Mouse (Mus musculus): Measurements from ENCODE around the gene Habp4.

Habp4 gene

GRCm38 (mm10) chr13:64161548-64161915 lies at the start of gene Habp4:
Habp4 (plus strand) TSS chr13:64161824.
- DNase-seq (ENCODE audit: low spot score), result peak; percentile 97

DNA sequence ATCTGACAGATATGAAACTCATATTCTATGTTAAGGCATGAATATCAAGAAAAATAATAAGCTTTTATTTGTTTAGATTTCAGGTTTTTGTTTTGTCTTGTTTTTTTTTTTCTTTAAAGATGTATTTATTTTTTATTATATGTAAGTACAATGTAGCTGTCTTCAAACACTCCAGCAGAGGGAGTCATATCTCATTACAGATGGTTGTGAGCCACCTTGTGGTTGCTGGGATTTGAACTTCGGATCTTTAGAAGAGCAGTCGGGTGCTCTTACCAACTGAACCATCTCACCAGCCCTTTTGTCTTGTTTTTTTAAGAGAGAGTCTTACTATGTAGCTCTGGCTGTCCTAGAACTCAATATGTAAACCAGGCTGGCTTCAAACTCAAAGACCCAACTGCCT lies 44.2 kb upstream of the Habp4 start:
- no peak for DNase-seq (ENCODE audit: low spot score)

- no peak for DNase-seq (ENCODE audit: low spot score)
Measured at GRCm38 (mm10) chr13:64120760-64121159, 40.9 kb upstream of the Habp4 start.

DNA sequence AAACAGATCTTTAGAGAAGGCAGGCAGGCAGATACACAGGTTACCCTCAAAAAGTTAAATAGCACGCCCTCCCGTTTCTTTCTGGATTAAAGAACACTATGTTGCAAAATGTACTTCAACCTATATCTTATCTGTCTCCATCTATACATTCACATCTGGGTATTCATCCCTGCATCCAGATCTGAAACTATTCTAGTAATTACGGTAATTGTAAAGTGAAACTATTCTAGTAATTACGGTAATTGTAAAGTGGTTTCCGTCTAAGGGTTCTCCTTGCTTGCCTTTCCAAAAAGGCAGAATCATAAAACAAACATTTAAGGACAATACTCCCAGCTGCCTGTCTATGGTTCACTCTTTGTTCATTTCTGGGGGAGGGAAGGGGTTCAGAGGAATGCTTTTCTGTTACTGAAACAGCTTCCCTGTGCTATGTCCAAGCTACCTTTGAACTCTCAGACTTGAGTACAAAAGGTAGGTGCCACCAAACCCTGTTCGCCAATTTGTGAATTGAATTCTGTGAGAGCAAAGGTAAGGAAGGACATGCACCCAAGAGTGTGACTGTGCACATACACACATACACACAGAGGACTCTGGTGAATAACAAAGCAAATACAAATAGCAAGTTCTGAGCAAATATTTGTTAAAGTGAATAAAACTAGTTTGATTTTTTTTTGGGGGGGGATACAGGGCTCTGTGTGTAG lies 38.0 kb upstream of the Habp4 start:
- no peak for DNase-seq (ENCODE audit: low spot score)

- no peak for DNase-seq (ENCODE audit: low spot score)
Measured at GRCm38 (mm10) chr13:64124886-64125285, 36.7 kb upstream of the Habp4 start.

DNA sequence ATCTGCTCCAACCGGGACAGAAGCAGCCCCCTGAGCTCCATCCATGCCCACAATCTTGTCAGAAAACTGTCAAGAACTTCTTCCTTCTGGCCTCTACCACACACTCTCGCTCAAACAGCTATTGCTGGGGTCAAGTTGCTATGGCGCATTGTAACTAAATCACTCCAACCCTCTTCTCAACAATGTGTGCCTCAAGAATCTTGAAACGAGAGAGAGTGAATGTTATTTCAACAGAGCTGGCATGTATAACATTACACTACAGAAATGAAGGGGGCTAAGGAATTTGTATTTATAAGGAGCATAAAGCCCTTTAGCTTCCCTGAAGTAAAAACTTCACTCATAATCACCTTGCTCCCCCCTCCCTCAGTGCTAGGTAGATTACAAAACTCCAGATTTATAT lies 35.3 kb upstream of the Habp4 start:
- DNase-seq (ENCODE audit: low spot score), result no peak

GRCm38 (mm10) chr13:64128858-64129615 lies 32.6 kb upstream of the Habp4 start, which contains the start of gene Slc35d2:
Slc35d2 (minus strand) TSS chr13:64129368.
- peak; percentile 62 for DNase-seq (ENCODE audit: low spot score)

GRCm38 (mm10) chr13:64129616-64130375 lies 31.8 kb upstream of the Habp4 start:
- peak; percentile 40 for DNase-seq (ENCODE audit: low spot score)

- no peak for DNase-seq (ENCODE audit: low spot score)
Measured at GRCm38 (mm10) chr13:64150121-64150520, 11.5 kb upstream of the Habp4 start.

- DNase-seq (ENCODE audit: low spot score), result peak; percentile 47
Measured at GRCm38 (mm10) chr13:64152241-64152669, 9.4 kb upstream of the Habp4 start.

- DNase-seq (ENCODE audit: low spot score), result no peak
Measured at GRCm38 (mm10) chr13:64152671-64153082, 8.9 kb upstream of the Habp4 start.

DNA sequence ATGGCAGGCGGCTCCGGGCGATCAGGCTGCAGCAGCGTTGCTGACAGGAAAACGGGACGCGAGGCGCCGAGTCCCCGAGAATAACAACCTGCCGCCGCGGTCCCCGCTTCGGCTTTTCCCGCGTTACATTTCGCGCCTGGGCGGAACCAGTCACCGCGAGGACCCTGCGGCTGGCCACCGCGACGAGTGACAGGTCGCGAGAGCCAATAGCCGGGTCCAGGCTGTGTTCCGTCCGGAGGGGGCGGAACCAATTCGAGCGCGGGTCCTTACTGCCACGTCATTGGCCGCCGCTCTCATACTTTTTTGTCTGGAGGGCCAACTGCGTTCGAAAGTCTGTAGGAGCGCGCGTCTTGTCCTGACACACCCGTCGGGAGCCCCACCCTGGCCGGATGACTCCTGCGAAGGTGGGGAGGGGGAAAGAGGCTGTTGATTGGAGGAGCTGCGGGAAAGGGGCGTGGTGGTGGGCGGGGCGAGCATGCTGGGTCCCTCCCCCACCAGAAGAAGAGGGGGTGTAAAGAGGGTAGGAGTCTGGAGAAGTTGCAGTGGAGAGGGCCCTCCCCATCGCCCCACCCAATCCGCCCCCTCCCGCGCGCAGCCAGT lies 8.4 kb upstream of the Habp4 start, which contains the start of gene Zfp367:
Gene Zfp367, minus strand, starts transcription at position 120 of the 600 bp plus-strand sequence.
- peak; percentile 96 for DNase-seq (ENCODE audit: low spot score)

GRCm38 (mm10) chr13:64153751-64154267 lies 7.8 kb upstream of the Habp4 start:
- peak; percentile 27 for DNase-seq (ENCODE audit: low spot score)

- no peak for DNase-seq (ENCODE audit: low spot score)
Measured at GRCm38 (mm10) chr13:64154651-64155050, 7.0 kb upstream of the Habp4 start.

GRCm38 (mm10) chr13:64155171-64155571 lies 6.5 kb upstream of the Habp4 start:
- DNase-seq (ENCODE audit: low spot score), result peak; percentile 16

GRCm38 (mm10) chr13:64156966-64157365 lies 4.7 kb upstream of the Habp4 start:
- no peak for DNase-seq (ENCODE audit: low spot score)

DNA sequence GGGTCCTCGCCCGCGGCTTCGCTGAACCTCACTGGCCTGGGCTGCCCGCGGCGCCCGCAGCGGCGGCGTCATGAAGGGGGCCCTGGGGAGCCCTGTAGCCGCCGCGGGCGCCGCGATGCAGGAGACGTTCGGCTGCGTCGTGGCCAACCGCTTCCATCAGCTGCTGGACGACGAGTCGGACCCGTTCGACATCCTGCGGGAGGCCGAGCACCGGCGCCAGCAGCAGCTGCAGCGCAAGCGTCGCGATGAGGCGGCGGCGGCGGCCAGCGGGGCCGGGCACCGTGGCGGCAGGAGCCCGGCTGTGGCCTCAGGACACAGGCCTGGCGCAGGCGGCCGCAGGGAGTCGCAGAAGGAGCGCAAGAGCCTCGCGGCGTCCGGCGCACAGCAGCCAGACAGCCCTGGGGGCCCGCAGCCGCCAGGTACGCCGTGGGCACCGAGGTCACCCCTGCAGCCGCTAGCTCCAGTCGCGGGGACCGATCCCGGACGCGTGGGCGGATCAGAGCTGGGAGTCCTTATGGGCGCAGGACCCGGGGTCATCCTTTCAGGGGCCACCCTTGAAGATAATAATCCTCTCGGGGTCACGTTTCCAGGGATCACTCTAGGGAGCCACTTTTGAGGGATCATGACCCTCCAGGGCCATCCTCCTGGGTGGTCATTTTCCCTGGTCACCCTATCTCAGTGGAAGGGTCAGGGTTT lies 440 bp downstream of the Habp4 start:
- DNase-seq (ENCODE audit: low spot score), result no peak

- no peak for DNase-seq (ENCODE audit: low spot score)
Measured at GRCm38 (mm10) chr13:64162626-64163025, 1.0 kb downstream of the Habp4 start.

DNA sequence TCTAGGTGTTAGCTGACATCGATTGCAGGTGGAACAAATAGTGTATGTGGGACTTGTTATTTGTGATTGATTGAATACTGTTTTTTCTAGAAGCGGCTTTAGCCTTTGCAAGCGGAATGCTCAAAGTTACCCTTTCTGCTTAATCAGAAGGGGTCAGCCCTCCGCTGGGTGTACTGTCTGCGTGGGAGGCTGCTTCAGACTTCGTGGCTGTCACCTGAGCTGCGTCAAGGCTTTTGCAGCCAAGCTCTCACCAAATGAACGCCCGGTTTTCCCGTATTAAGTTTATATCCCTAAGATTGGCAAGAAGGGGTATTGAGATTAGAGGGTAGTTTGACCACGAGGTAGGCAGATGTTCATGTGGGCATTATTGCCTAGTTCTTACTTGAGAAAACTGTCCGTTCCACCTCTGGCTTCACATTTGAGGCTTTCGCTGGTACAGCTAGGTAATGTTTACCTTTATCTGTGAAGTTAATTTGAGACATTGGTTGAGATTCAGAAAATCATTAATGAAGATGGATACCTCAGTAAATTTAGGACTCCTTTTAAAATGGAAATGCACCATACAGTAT lies 1.6 kb downstream of the Habp4 start:
- no peak for DNase-seq (ENCODE audit: low spot score)

DNA sequence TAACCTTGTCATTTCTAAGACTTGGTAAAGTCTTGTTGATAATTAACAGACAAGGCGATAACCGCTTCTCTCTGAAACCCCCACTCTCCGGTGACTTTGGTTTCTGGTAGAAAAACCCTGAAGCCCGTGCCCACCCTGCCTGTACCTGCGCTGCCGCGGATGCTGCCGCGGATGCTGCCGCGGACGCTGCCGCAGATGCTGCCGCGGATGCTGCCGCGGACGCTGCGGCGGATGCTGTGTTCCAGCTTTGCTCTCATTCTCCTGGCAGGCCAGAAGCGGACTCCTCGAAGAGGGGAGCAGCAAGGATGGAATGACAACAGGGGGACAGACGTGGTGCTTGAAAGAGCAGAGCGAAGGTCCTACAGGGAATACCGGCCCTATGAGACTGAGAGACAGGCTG lies 8.1 kb downstream of the Habp4 start:
- DNase-seq (ENCODE audit: low spot score), result no peak

DNA sequence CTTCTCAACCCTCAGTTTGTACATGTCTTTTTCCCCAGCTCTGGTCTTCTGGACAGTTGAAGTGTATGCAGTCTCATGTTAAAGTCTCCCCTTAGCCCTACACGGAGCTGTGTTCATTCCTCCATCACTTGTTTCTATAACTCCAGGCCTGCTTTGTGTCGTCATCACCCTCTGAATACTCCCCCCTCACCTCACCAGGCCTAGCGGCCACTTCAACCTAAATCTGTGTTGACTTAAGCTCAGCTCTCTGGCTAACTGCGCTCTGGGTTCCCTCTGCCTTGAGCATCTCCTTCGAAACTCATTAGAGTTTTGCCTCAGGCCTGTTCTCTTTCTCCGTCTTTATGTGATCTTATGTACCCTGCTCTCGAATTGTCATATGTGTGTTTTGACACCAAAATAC lies 16.4 kb downstream of the Habp4 start:
- DNase-seq (ENCODE audit: low spot score), result no peak

Data from adipocyte (in vitro differentiated cells).